Mouse (Mus musculus): ENCODE measurements around the gene Mad2l1. TPM values are rescaled to one million over a fixed set of nuclear protein-coding genes. Genes with fewer than 3 reads are reported as not detected.

The Mad2l1 gene
- total and polyA plus RNA-seq, 3 experiments: 63.9 to 102 (median 68.8) TPM

GRCm38 (mm10) chr6:66595804-66596203, 60.6 kb downstream of the Mad2l1 start:
- no peak for TF ChIP-seq TCF12 (IDR thresholded peaks at IDR 0.05; ENCODE audit: low read depth, low read length)
- TF ChIP-seq CHD2 (IDR thresholded peaks at IDR 0.05; ENCODE audit: low read length): no peak
- TF ChIP-seq NRF1 (IDR thresholded peaks at IDR 0.05; ENCODE audit: insufficient read depth, low read depth, low read length, poor library complexity, severe bottlenecking): no peak
- no peak for TF ChIP-seq E2F4 (IDR thresholded peaks at IDR 0.05; ENCODE audit: borderline replicate concordance, low read depth, low read length)
- no peak for TF ChIP-seq GABPA (IDR thresholded peaks at IDR 0.05; ENCODE audit: low read depth, low read length)
- no peak for TF ChIP-seq GATA1 (IDR thresholded peaks at IDR 0.05; ENCODE audit: low read depth, low read length)
- TF ChIP-seq ETS1 (IDR thresholded peaks at IDR 0.05; ENCODE audit: low read depth, low read length): no peak
- no peak for TF ChIP-seq ZMIZ1 (IDR thresholded peaks at IDR 0.05; ENCODE audit: low read depth, low read length)
- TF ChIP-seq POLR2A (IDR thresholded peaks at IDR 0.05; ENCODE audit: control insufficient read depth in 1 of 2, insufficient read depth in 1 of 2, low read depth in 1 of 2, low read length in 2 of 2, poor library complexity in 1 of 2): no peak
- no peak for TF ChIP-seq UBTF (IDR thresholded peaks at IDR 0.05; ENCODE audit: borderline replicate concordance, insufficient read depth, low read depth, low read length)
- TF ChIP-seq POLR2AphosphoS2 (IDR thresholded peaks at IDR 0.05; ENCODE audit: low read length): no peak
- no peak for TF ChIP-seq CHD1 (IDR thresholded peaks at IDR 0.05; ENCODE audit: low read depth, low read length)
- TF ChIP-seq MYC (IDR thresholded peaks at IDR 0.05; ENCODE audit: low read depth, low read length): no peak
- no peak for TF ChIP-seq BHLHE40 (IDR thresholded peaks at IDR 0.05; ENCODE audit: borderline replicate concordance, low read depth, low read length)
- no peak for TF ChIP-seq TBP (IDR thresholded peaks at IDR 0.05; ENCODE audit: low read depth, low read length)
- TF ChIP-seq RCOR1 (IDR thresholded peaks at IDR 0.05; ENCODE audit: low read depth, low read length): no peak
- H3K9me3 ChIP-seq (replicated peaks; ENCODE audit: insufficient read depth, low read length): no peaks in the 10 kb centered on the region
- DNase-seq (ENCODE audit: low read depth, low spot score): no peak
- no peaks in the 10 kb centered on the region for H3K36me3 ChIP-seq (ENCODE audit: control insufficient read depth in 1 of 2, insufficient read depth in 2 of 2, low read length in 2 of 2)
- no peak overlapping the region for H3K9ac ChIP-seq (ENCODE audit: control insufficient read depth, low read depth, low read length, poor library complexity, severe bottlenecking)
- no peaks in the 10 kb centered on the region for H3K27me3 ChIP-seq (ENCODE audit: control insufficient read depth in 1 of 2, insufficient read depth in 2 of 2, low read length in 2 of 2)
- H3K4me1 ChIP-seq (ENCODE audit: control insufficient read depth in 1 of 2, insufficient read depth in 2 of 2, low read length in 2 of 2): no peaks in the 10 kb centered on the region
- no peak overlapping the region for H3K4me3 ChIP-seq (ENCODE audit: control insufficient read depth in 1 of 2, insufficient read depth in 1 of 2, low read depth in 2 of 2, low read length in 2 of 2)
- H3K27ac ChIP-seq (ENCODE audit: control insufficient read depth, low read depth, low read length): no peak overlapping the region
- no peaks in the 10 kb centered on the region for H3K79me2 ChIP-seq (ENCODE audit: control insufficient read depth, insufficient read depth, low read length, poor library complexity)

Other genes starting within 250 kb of the Mad2l1 start
- not detected in 2 replicates for gene Vmn1r32, start 24.7 kb downstream of the Mad2l1 start, total RNA-seq (2012; rRNA removed)
- gene Vmn1r32, start 24.7 kb downstream of the Mad2l1 start, polyA plus RNA-seq (2012; ENCODE audit: insufficient read depth in 1 of 2, insufficient read length in 2 of 2, low read depth in 1 of 2, low replicate concordance in 2 of 2, missing spikeins in 1 of 2): under 1 TPM in 1 of 2 experiments, not detected in 1; 0.19 TPM
- not detected in 2 replicates for gene Vmn1r33, start 82.9 kb downstream of the Mad2l1 start, total RNA-seq (2012; rRNA removed)
- not detected for gene Vmn1r33, start 82.9 kb downstream of the Mad2l1 start, polyA plus RNA-seq (2012; ENCODE audit: insufficient read depth in 1 of 2, insufficient read length in 2 of 2, low read depth in 1 of 2, low replicate concordance in 2 of 2, missing spikeins in 1 of 2)
- not detected in 2 replicates for gene Vmn1r34, start 108.5 kb downstream of the Mad2l1 start, total RNA-seq (2012; rRNA removed)
- gene Vmn1r34, start 108.5 kb downstream of the Mad2l1 start, polyA plus RNA-seq (2012; ENCODE audit: insufficient read depth in 1 of 2, insufficient read length in 2 of 2, low read depth in 1 of 2, low replicate concordance in 2 of 2, missing spikeins in 1 of 2): not detected
- gene Vmn1r35, start 150.5 kb downstream of the Mad2l1 start, total RNA-seq (2012; rRNA removed): not detected in 2 replicates
- not detected for gene Vmn1r35, start 150.5 kb downstream of the Mad2l1 start, polyA plus RNA-seq (2012; ENCODE audit: insufficient read depth in 1 of 2, insufficient read length in 2 of 2, low read depth in 1 of 2, low replicate concordance in 2 of 2, missing spikeins in 1 of 2)
- not detected in 2 replicates for gene Vmn1r36, start 183.8 kb downstream of the Mad2l1 start, total RNA-seq (2012; rRNA removed)
- gene Vmn1r36, start 183.8 kb downstream of the Mad2l1 start, polyA plus RNA-seq (2012; ENCODE audit: insufficient read depth in 1 of 2, insufficient read length in 2 of 2, low read depth in 1 of 2, low replicate concordance in 2 of 2, missing spikeins in 1 of 2): not detected
- gene Vmn1r37, start 194.0 kb downstream of the Mad2l1 start, total RNA-seq (2012; rRNA removed): not detected in 2 replicates
- gene Vmn1r37, start 194.0 kb downstream of the Mad2l1 start, polyA plus RNA-seq (2012; ENCODE audit: insufficient read depth in 1 of 2, insufficient read length in 2 of 2, low read depth in 1 of 2, low replicate concordance in 2 of 2, missing spikeins in 1 of 2): not detected
- gene Vmn1r38, start 247.2 kb downstream of the Mad2l1 start, total RNA-seq (2012; rRNA removed): not detected in 2 replicates
- gene Vmn1r38, start 247.2 kb downstream of the Mad2l1 start, polyA plus RNA-seq (2012; ENCODE audit: insufficient read depth in 1 of 2, insufficient read length in 2 of 2, low read depth in 1 of 2, low replicate concordance in 2 of 2, missing spikeins in 1 of 2): not detected